Mouse (Mus musculus) C2C12 (cell line): ENCODE results near the gene Serpina1e. TPM values are rescaled to one million over a fixed set of nuclear protein-coding genes. Genes with fewer than 3 reads are reported as not detected.

ENCODE experiments used
- H3K27me3 ChIP-seq: one replicate; pipeline ENCODE4 v1.6.1; 2011; ENCODE audit not compliant: control insufficient read depth, insufficient read depth, insufficient read length
- H3K36me3 ChIP-seq: one replicate; pipeline ENCODE4 v1.6.1; 2011; ENCODE audit not compliant: control insufficient read depth, insufficient read depth
- H3K4me3 ChIP-seq: one replicate; pipeline ENCODE4 v1.5.1; 2011; ENCODE audit warnings: mild to moderate bottlenecking, control low read depth; ENCODE audit not compliant: poor library complexity, insufficient read depth, severe bottlenecking
- H3K79me2 ChIP-seq: one replicate; pipeline ENCODE4 v1.6.1; 2011; ENCODE audit not compliant: control insufficient read depth, insufficient read depth
- H3K79me3 ChIP-seq: one replicate; pipeline ENCODE4 v1.6.1; 2011; ENCODE audit warnings: low read depth, control low read depth
- H3ac ChIP-seq: one replicate; pipeline ENCODE3; 2011; ENCODE audit warnings: low read depth; ENCODE audit not compliant: control insufficient read depth, insufficient read length
- CEBPB ChIP-seq: IDR thresholded peaks from one replicate; pipeline ENCODE4 v1.6.1; 2011; ENCODE audit warnings: low read depth, mild to moderate bottlenecking, control low read depth, moderate library complexity
- CTCF ChIP-seq: IDR thresholded peaks from one replicate; pipeline ENCODE4 v1.5.1; 2011; ENCODE audit not compliant: control insufficient read depth, insufficient read depth, insufficient read length
- FOSL1 ChIP-seq: IDR thresholded peaks from one replicate; pipeline ENCODE4 v1.8.0; 2011; ENCODE audit warnings: mild to moderate bottlenecking, low read length; ENCODE audit not compliant: poor library complexity, insufficient read depth, severe bottlenecking
- MAX ChIP-seq: IDR thresholded peaks from one replicate; pipeline ENCODE4 v1.6.1; 2011; ENCODE audit warnings: mild to moderate bottlenecking, control low read depth
- MYOD1 ChIP-seq: IDR thresholded peaks from one replicate; pipeline ENCODE4 v1.6.1; 2011; ENCODE audit warnings: low read depth; ENCODE audit not compliant: control insufficient read depth, insufficient read length
- MYOG ChIP-seq: IDR thresholded peaks from one replicate; pipeline ENCODE4 v1.6.1; 2011; ENCODE audit not compliant: control insufficient read depth, insufficient read length; ENCODE audit errors: extremely low read depth
- USF1 ChIP-seq: IDR thresholded peaks from one replicate; pipeline ENCODE4 v1.6.1; 2011; ENCODE audit warnings: low read depth, mild to moderate bottlenecking, control low read depth, moderate library complexity
- polyA plus RNA-seq: library from polyadenylated mRNA; unstranded; fragments of >200 nt; fragmentation: generic; extraction: Trizol; gene quantifications from one replicate; pipeline ENCODE4 v1.2.1, GENCODE M21; 2012; ENCODE audit warnings: missing spikeins

Serpina1e gene
- polyA plus RNA-seq, 1 experiment, result not detected

- TF ChIP-seq FOSL1 (no peak), USF1 (no peak), MAX (no peak), MYOG (no peak), CEBPB (no peak), CTCF (no peak), MYOD1 (no peak)
- Histone ChIP-seq H3K27me3 (no peaks in the 10 kb centered on the region), H3K36me3 (no peaks in the 10 kb centered on the region), H3K4me3 (no peak overlapping the region), H3ac (no peak overlapping the region), H3K79me2 (no peaks in the 10 kb centered on the region), H3K79me3 (no peaks in the 10 kb centered on the region)
These were observed 27.1 kb upstream of the Serpina1e start for GRCm38 (mm10) chr12:103985868-103986267.

- peaks cover 3% of the 10 kb centered on the region for H3K27me3 ChIP-seq
- no peaks in the 10 kb centered on the region for H3K79me3 ChIP-seq
- no peaks in the 10 kb centered on the region for H3K79me2 ChIP-seq
- no peak overlapping the region for H3K4me3 ChIP-seq
- TF ChIP-seq MYOD1 (no peak), CTCF (peak; percentile 15)
- H3ac ChIP-seq, result no peak overlapping the region
- no peaks in the 10 kb centered on the region for H3K36me3 ChIP-seq
These were observed 26.2 kb upstream of the Serpina1e start for GRCm38 (mm10) chr12:103984935-103985334.

GRCm38 (mm10) chr12:103981646-103982360 is 23.0 kb upstream of the Serpina1e start:
- H3K27me3 ChIP-seq, result peaks cover 9% of the 10 kb centered on the region
- TF ChIP-seq MAX (no peak), MYOD1 (no peak), USF1 (no peak), CTCF (no peak), FOSL1 (no peak), MYOG (no peak), CEBPB (no peak)
- H3K36me3 ChIP-seq, result no peaks in the 10 kb centered on the region
- H3ac ChIP-seq, result no peak overlapping the region
- H3K79me3 ChIP-seq, result no peaks in the 10 kb centered on the region
- no peaks in the 10 kb centered on the region for H3K79me2 ChIP-seq
- no peak overlapping the region for H3K4me3 ChIP-seq

GRCm38 (mm10) chr12:103978294-103978693 is 19.5 kb upstream of the Serpina1e start:
- Histone ChIP-seq H3K79me2 (no peaks in the 10 kb centered on the region), H3K36me3 (no peaks in the 10 kb centered on the region), H3K27me3 (peaks cover 9% of the 10 kb centered on the region), H3ac (no peak overlapping the region), H3K79me3 (no peaks in the 10 kb centered on the region), H3K4me3 (no peak overlapping the region)
- TF ChIP-seq CEBPB (no peak), CTCF (no peak), FOSL1 (no peak), MAX (no peak), MYOG (no peak), USF1 (no peak), MYOD1 (no peak)

GRCm38 (mm10) chr12:103977846-103978245 is 19.1 kb upstream of the Serpina1e start:
- no peaks in the 10 kb centered on the region for H3K79me2 ChIP-seq
- peaks cover 9% of the 10 kb centered on the region for H3K27me3 ChIP-seq
- no peaks in the 10 kb centered on the region for H3K79me3 ChIP-seq
- TF ChIP-seq FOSL1 (no peak), USF1 (no peak), MYOG (no peak), MAX (no peak), CTCF (peak; percentile 58)
- no peak overlapping the region for H3ac ChIP-seq
- H3K4me3 ChIP-seq, result no peak overlapping the region
- H3K36me3 ChIP-seq, result no peaks in the 10 kb centered on the region

- no peaks in the 10 kb centered on the region for H3K79me2 ChIP-seq
- no peaks in the 10 kb centered on the region for H3K36me3 ChIP-seq
- H3K4me3 ChIP-seq, result no peak overlapping the region
- H3ac ChIP-seq, result no peak overlapping the region
- no peak for TF ChIP-seq FOSL1
- H3K79me3 ChIP-seq, result no peaks in the 10 kb centered on the region
- peaks cover 9% of the 10 kb centered on the region for H3K27me3 ChIP-seq
These were observed 18.3 kb upstream of the Serpina1e start for GRCm38 (mm10) chr12:103977060-103977459.

- Histone ChIP-seq H3K27me3 (no peaks in the 10 kb centered on the region), H3K36me3 (no peaks in the 10 kb centered on the region), H3K79me3 (no peaks in the 10 kb centered on the region), H3ac (no peak overlapping the region), H3K79me2 (no peaks in the 10 kb centered on the region), H3K4me3 (no peak overlapping the region)
- TF ChIP-seq USF1 (no peak), MYOG (no peak), FOSL1 (no peak), MYOD1 (no peak), MAX (no peak), CEBPB (no peak)
These were observed 12.3 kb upstream of the Serpina1e start for GRCm38 (mm10) chr12:103971080-103971479.
